Mouse (Mus musculus): ENCODE data around the gene Fto.

The Fto gene

DNA sequence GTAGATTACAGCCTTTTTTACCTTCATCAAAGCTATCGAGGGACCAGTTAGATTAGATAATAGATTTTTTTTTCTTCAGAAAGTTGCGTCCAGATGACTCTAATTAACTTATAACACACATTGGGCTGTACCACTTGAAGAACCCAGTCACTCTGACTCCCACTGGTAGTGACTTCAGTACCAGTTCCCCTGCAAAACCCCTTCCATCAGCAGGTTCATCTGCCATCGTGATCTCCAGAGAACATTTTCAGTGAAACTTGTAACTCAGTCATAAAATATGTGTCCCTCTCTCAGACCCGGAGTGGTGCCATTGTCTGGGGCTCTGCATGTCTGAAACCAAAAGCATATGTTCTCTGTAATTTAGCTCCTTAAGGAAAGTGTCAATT lies 211.5 kb downstream of the Fto start:
- DNase-seq (ENCODE audit: low read depth): no peak

DNA sequence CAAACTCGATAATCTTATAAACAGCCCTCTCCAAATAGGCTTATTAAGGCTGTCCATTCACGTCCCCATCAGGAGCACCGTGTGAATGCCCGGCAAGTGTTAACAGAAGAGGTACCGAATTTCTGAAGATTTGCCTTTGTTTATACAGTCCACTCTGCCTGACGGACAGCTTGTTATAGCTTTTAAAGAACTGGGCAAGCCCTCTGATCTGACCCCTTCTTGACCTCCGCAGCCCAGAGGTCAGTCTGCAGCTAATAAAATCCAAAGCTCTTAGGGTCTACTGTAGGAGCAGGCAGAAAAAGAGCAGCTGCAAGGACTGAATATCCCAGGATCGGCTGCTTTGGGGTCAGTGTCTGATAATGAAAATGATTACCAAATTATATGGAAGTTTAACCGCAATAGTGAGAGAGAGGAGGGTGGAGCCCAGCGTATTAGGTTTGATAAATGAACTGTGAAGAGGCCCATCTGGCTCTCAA lies 212.1 kb downstream of the Fto start:
- DNase-seq (ENCODE audit: low read depth): no peak

DNA sequence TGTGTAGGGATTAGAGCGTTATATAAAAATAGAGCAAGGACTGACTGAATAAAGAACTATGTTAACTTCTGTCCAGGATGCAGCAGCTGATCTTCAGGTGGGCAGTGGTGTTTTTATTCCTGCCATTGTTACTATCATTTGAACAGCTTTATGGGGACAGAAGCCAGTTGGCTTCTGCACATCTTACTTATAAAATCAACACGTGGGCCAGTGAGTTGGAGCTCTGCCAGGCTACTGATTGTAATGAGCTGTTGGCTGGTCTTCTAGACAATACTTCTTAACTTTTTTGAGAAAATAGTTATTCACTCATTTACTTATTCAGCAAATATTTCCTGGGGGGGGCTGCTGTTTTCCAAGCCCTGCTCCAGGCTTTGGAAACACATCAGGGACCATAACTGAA lies 215.6 kb downstream of the Fto start:
- no peak for DNase-seq (ENCODE audit: low read depth)

DNA sequence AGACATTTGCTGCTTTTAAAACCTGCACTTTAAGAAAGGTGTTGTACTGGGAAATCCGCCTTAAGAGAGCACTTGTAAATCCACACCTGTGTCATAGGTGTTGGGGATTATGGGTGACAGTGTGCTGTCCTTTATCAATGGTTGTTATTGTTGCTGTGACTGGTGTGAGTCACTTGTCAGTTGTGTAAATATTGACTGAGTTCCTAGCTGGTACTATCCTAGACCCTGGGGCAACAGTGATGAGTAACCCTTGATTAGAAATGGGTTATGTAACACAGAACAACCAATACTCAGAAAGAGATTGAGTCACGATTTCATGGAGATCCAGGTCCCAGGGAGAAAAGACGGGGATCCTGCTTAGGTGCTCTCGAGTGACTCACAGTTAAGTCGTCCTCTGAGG lies 216.4 kb downstream of the Fto start:
- DNase-seq (ENCODE audit: low read depth): no peak

DNA sequence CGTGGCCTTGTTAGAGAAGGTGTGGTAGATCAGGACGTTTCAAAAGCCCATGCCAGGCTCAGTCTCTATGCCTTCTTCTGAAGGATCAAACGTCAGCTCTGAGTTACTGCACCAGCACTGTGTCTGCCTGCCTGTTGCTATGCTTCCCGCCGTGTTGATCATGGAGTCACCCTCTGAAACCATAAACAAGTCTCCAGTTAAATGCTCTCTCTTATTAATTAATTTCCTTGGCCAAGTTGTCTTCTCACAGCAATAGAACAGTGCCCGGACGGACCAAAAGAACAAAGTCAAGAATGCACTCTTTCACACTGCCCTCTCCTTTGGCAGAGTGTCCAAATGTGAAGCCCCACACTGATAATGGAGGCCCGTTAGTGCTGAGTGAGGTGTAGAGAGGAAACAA lies 217.3 kb downstream of the Fto start:
- no peak for DNase-seq (ENCODE audit: low read depth)

DNA sequence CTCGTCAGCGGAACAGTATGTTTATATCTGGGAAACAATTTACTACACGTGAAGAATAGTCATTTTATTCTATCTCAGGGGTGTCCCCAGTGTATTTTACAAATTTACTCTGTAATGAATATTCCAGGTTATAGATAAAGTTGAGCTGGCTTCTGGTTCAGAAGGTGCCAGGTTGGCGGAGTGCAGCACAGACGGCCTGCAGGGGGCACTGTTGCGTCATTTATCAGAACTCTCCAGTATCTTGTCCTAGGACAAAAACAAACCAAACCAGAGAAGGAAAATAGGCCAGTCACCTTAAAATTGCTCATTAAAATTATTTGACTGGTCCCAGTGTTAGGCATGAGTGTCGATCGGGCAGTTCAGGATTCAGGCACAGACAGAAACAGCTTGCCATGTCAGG lies 218.6 kb downstream of the Fto start:
- DNase-seq (ENCODE audit: low read depth): no peak

DNA sequence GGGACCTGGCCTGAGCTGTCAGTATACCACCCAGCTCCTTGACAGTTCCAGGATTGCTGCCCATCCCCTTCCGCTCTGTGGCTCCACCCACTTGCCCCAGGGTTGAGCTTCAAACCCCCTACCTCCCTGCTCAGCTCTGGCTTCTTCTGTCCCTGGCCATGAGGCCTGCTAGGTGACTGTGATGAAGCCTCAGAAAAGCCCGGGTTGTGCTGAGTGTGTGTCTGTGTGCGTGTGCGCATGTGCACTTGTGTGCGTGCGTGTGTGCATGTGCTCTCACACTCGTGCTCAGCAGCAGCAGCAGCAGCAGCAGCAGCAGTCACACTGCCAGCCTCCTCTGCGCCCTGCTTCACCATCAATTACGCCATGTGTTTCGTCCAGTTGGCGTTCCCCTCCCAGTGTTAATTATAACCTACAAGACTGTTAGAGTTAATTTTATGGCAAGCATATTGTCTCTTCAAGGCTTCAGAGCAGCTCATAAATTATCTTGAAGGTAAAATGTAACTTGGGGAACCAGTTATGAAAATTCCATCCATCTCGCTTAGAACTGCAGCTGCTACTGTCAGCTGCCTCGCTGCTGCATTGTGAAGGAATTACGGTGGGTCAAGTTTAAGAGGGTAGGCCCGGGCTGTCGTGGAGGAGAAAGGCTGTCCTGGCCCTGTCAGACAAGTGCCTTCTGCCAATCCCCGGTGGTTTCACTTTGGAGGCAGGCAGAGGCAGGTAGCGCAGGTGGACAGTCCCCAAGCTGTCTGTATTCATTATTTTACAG lies 219.5 kb downstream of the Fto start:
- DNase-seq (ENCODE audit: low read depth): no peak

DNA sequence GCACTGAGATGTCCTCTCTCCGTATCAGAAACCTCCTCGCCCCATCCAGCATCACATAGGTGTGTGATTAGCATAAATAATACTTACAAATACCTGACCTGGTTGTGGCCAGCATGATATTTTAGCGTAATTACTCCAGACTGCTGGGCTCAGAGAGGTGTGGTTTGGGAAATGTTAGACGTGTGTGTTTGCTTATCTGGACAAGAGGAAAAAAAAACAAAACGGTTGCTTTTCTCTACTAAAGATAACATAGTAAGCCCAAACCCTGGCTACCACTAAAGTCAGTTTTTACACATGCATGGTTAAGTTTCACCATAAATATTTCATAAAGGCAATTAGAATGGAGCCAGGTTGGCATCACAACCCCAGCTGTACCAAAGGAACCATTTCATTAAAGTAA lies 221.4 kb downstream of the Fto start:
- no peak for DNase-seq (ENCODE audit: low read depth)

DNA sequence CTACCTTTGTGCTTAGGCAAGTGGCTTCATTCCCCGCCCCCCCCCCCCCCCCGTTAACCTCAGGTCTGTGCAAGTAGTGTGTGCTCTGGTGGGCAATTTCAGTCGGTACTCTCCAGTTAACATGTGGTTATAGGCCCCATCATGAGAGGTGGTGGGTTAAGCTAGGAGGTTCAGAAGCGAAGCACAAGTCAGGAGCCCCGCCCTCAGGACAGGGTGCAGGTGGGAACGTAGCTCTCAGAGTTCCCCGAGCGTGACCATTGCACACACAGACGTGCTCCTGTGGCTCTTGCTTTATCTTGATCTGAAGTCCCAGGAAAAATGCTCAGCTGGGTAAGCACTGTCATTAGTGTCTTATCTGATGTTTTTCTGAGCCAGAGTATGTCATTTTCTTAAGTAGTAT lies 224.8 kb downstream of the Fto start:
- no peak for DNase-seq (ENCODE audit: low read depth)

DNA sequence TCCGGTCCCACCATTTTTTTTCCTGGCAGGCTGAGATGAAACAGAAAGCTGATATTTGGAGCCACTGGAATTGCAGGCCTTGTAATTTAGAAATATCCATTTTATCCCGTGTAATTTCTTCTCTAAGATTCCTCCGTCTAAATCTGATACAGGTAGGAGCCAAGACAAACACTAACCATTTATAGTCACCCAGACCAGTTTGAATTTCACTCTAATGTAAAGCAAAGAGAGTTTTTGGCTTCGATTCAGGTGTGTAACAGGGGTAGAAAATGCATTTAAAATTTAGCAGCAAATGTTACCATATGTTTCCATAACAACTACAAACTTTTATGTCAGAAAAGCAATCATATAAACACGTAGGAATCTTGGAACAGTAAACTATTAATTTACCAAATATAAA lies 225.6 kb downstream of the Fto start:
- DNase-seq (ENCODE audit: low read depth): no peak

DNA sequence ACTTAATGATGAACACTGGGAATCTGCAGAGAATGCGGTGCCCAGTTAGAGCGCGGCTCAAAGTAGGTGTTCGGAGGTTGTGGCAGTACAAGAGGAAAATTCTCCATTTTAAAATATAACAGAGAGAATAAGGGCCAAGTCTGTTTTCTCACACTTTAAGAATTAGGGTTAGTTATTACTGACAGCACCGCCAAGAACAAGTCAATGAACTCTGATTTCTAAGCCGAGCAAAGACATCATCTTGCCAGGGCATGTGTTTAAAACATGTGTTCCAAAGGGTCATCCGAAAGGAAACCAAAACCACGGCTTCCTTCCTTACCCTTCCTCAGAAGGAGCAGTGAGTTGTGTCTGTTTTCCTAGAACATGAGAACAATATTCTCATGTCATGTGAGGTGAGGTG lies 226.3 kb downstream of the Fto start:
- no peak for DNase-seq (ENCODE audit: low read depth)

DNA sequence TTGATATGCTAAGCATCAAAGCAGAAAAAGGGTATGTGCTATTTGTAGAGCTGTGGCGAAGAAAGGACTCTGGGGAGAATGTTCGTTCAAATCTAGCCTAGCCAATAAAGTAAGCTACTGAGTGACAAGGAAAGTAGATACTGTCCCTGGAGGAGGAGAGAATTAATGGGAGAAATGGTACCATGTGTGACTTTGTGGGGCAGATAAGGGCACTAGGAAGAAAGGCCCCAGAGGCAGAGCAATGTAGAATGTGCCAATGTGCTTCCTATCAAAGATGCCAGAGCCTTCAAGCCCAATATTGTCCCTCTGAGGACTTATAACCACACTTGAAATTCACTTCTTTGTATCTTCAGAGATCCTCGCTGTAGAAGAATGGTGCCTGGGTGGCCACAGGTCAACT lies 227.9 kb downstream of the Fto start:
- no peak for DNase-seq (ENCODE audit: low read depth)

DNA sequence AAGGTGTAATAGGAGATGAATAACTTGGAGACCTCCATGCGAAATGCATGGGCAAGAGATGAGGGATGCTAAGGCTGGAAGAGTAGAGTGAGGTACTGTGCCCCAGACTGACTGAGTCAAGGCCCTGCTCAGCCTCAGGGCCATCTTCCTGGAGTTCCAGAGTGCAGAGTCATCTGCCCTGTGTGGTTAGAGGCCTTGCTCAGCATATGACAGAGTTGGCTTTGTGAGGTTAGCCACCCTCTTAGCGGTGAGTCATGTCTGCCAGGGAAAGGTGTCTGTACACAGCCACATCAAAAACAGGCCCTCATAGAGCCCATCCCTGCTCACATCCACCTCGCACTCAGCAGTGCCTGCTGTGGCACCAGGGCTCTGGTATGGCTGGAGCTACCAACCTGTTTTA lies 232.2 kb downstream of the Fto start:
- DNase-seq (ENCODE audit: low read depth): no peak

DNA sequence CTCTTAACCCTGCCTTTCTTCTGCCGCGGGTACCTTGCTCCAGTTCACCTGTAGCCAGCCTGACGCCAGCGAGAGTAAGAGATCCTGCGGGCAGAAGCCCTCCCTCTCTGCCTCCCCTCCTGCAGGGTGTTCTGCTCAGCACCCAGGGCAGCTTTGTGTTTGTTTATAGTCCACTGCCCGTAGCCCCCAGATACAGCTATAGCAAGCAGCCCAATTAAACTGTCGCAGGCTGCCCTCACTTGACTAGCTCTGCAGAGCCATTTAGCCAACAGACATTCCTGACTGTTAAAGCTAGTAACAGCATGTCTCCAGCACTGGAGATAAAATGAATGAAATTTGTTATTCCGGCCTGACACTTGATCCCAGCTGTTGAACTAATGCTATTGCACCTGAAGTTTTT lies 233.3 kb downstream of the Fto start:
- DNase-seq (ENCODE audit: low read depth): no peak

DNA sequence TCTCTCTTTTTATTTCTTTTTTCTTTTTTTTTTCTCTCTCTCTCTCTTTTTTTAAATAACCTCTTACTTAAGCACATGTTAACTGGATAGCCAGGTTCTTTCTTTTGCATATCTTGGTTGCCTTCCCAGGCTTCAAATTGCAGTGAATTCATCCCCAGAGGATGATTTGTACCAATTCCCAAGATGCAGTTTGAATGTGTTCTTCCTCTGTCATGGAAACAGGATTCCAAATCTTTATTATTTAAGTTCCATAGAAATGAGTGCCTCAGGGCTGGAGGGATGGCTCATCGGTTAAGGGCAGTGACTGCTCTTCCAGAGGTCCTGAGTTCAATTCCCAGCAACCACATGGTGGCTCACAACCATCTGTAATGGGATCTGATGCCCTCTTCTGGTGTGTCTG lies 236.8 kb downstream of the Fto start:
- DNase-seq (ENCODE audit: low read depth): no peak

DNA sequence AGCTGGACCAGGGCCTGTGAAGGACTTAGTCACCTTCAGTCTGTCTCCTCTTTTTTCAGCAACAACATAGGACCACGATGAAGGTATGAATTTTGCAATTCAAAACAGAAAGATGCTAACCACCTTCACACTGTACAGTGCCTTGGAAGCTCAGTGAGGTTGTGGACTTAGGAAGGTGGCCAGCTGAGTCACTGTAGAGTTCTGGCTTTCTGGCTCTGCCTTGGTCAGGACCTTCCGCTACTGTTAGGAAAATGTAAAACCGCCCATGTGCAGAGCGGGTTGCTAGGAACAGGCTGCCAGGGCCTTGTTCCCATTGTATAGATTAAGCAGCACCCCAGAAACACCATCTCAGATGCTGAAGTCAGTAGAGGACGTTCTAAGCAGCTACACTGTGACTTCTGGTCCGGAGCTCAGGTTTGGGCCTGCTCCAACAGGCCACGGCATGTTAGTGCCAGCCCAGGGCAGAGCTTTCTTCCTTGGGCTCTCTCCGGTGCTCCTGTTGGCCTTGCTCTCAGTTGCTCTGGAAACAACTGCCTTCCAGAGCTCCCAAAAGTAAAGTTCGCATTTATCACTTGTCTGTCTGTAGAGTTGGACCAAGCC lies 237.9 kb downstream of the Fto start:
- peak; percentile 91 for DNase-seq (ENCODE audit: low read depth)

DNA sequence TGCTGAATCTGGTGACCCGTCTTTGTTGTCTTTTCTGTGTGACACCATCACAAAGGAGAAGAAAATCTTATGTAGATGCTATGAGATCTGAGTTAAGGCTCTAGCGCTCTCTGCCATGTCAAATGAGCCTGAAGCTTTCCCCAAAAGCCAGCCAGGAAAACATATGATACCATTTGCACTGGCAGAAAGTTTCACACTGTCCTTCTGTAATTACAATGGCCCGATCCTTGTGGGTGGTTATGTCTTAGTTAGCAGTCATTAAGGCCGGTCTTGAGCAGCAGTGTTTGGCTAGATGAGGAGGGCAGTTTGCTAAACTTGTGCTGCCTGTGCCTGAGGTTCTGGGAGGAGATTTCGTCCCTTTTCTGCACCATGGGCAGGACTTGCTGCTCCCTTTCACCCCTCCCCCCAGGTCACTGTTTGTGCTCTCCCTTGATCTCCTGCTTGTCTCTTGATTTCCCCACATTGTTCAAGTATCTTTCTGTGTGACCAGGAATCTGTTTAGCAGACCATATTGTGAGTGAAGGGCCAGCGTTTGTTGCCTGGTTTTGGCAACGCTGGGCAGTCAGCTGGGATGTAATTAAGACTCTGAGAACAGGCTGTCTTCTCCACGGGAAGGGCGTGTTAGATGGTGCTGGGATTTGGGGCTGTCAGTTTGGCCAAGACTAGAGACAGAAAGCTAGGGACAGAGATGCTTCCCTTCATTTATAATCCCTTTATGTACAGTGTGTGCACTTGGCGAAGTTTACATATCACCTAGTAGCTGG lies 238.6 kb downstream of the Fto start:
- no peak for DNase-seq (ENCODE audit: low read depth)

DNA sequence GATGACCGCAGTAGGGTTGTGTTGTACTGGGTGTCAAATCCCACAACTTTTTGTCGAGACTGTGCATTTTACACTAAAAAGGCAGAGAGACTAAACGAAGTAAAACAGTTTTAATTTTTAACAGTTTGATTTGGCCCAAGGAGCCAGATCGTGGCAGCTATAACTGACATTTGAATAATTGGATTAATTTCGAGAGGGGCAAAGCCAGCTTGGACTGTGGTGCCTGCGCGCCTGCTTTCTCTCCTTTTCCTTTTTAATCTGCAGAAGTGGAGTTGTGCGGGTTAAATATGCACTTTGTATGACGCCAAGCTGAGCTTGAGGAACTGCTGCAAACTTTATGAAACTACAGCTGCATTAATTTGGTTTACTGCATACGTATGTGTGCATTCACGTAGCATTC lies 239.3 kb downstream of the Fto start:
- no peak for DNase-seq (ENCODE audit: low read depth)

DNA sequence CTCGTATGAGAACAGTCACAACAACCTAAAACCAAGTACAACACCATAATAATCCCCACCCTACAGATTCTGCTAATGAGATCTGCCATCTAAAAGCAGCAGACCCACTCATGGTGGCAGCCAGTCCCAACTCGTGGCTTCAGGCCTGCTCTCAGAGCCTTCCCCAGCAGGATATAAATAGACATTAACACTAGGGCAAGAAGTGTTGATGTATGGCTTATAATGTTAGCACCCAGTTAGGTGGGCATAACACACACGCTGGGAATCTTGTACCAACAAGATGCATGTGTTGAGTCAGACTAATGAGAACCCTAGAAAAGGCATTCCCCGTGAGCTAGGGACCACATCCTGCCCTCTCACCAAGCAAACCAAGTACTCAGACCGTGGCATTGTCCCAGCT lies 240.1 kb downstream of the Fto start:
- no peak for DNase-seq (ENCODE audit: low read depth)

DNA sequence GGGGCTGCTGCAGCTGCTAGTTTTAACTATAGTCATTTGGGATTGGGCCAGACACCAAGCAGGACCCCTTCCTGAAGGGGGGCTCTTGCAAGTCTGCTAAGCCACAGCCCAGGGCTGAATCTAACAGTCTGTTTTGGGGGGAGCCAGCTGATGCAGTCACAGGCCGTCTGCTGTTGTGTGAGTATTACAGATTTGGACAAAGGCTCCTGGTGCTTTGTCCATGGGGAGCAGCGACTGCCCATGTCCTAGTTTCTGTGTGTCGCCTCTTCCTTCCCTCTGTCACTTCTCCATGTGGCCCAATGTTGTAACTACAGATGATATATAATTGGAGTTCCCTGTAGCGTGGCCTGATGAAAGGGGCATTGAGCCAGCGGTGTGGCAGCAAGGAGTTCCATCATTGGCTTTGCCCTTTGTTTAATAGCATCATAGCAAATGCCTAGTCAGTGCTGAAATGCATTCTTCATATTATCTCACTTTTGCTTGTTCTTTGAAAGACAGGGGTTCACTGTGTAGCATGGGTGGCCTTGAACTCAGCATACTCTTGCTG lies 243.8 kb downstream of the Fto start:
- DNase-seq (ENCODE audit: low read depth): no peak

DNA sequence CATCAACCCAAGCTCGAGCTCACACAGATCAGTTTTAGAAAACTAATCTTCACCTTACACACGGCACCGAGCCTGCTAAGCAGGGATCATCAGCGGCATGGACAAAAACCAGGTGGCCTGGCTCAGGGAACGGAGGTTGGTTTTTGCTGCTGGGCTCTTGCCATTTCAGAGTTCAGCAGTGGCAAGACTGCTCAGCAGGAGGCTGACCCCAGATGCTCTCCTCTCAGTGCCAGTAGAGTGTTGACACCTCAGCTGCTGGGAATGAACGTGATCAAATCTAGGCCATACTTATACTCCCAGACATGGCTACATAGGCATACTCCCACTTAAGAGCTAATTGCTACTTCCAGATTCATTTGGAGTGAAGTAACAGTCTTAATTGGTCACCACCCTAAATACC lies 245.1 kb downstream of the Fto start:
- DNase-seq (ENCODE audit: low read depth): no peak

DNA sequence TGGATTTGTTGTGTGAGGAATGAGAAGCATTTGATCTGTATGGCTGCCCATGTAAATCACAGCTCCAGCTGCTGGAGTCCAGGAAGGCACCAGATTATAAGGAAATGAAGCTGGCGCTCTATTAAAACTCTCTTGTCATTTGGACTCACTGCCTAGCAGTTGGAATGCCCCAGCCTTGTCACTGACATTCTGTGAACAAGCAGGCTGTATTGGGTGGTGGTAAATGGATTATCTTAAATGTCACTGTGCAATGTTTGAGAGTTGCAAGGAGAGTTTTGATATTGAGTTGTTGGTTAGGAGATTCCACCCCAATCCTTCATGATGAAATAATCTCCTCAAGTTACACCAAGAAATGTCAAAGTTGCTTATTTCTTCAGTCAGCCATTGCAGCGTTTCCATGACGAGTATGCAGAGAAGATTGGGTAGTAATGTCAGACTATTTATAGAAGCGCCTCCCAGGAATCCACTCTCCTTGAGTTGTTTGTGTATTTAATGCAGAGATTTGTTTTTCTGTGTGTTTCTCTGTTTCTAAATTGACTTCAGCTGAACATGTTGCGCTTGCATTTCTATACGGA lies 246.8 kb downstream of the Fto start:
- no peak for DNase-seq (ENCODE audit: low read depth)

DNA sequence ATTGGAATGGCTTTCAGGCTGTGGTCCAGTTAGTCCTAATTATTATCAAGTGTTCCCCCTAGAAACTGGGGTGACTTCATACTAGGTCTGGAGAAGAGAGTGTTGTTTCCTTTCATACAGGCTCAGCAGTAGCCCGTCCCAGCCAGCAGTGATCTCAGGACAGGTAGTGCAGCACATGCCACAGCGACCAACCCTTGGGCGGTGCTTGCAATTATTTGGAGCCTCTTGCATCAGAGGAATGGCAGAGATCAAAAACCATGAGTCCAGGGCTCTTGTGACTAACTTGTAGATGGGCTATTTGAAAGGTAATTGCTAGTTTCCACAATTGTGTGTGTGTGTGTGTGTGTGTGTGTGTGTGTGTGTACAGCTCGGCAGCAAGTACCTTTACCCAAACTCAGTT lies 247.9 kb downstream of the Fto start:
- no peak for DNase-seq (ENCODE audit: low read depth)
